Mouse (Mus musculus): ENCODE data around the gene Shld1. TPM values are rescaled to one million over a fixed set of nuclear protein-coding genes. Genes with fewer than 3 reads are reported as not detected.

Shld1 gene
- polyA plus RNA-seq, 1 experiment from 2014 or later: 11.2 TPM

DNA sequence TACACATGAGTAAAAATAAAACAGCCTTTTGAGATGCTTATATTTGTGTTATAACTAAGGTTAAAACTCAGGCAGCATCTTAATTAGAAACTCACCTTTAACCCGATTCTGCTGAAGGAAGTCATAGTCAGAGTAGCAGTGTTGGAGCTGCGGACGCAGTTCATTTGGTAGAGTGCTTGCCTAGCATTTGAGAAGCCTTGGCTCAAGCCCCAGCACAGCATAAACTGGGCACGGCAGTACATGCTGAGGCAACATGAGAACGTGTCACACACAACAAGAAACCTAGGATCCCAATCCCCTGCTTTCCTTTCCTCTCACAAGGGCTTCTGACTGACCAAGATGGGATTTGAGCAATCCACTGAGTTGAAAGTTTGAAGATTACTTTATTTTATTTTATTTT lies 58.1 kb downstream of the Shld1 start:
- 96% methylated on average over 5 of the region's 5 CpGs for WGBS
- Histone ChIP-seq H3K4me2 (replicated peaks; ENCODE audit: low read depth) (no peak overlapping the region), H3K9me3 (ENCODE audit: control insufficient read depth) (no peaks in the 10 kb centered on the region), H3K27ac (ENCODE audit: low read depth, low read length) (no peak overlapping the region), H3K4me3 (ENCODE audit: low read depth, low read length) (no peak overlapping the region), H3K27me3 (replicated peaks; ENCODE audit: control insufficient read depth, insufficient read depth, low read length) (no peaks in the 10 kb centered on the region), H3K4me1 (replicated peaks; ENCODE audit: control insufficient read depth, insufficient read depth, low read length) (no peaks in the 10 kb centered on the region), H3K36me3 (ENCODE audit: control insufficient read depth, insufficient read depth) (no peaks in the 10 kb centered on the region), H3K9ac (ENCODE audit: low read depth, low read length) (no peak overlapping the region)
- no peak for ATAC-seq
- TF ChIP-seq CTCF (IDR thresholded peaks at IDR 0.05; ENCODE audit: low read depth): no peak

- no peak overlapping the region for H3K4me2 ChIP-seq (replicated peaks; ENCODE audit: low read depth)
- no peak overlapping the region for H3K9ac ChIP-seq (ENCODE audit: low read depth, low read length)
- H3K9me3 ChIP-seq (ENCODE audit: control insufficient read depth): no peaks in the 10 kb centered on the region
- no peak for ATAC-seq
- no peaks in the 10 kb centered on the region for H3K27me3 ChIP-seq (replicated peaks; ENCODE audit: control insufficient read depth, insufficient read depth, low read length)
- TF ChIP-seq CTCF (IDR thresholded peaks at IDR 0.05; ENCODE audit: low read depth): no peak
- H3K4me3 ChIP-seq (ENCODE audit: low read depth, low read length): no peak overlapping the region
- no peak overlapping the region for H3K27ac ChIP-seq (ENCODE audit: low read depth, low read length)
- 87% methylated on average over 3 of the region's 3 CpGs for WGBS
- no peaks in the 10 kb centered on the region for H3K4me1 ChIP-seq (replicated peaks; ENCODE audit: control insufficient read depth, insufficient read depth, low read length)
- no peaks in the 10 kb centered on the region for H3K36me3 ChIP-seq (ENCODE audit: control insufficient read depth, insufficient read depth)
Observed at GRCm38 (mm10) chr2:132746108-132746507, 59.4 kb downstream of the Shld1 start.

GRCm38 (mm10) chr2:132750726-132751125 lies 64.0 kb downstream of the Shld1 start:
- Histone ChIP-seq H3K27ac (ENCODE audit: low read depth, low read length) (no peak overlapping the region), H3K4me3 (ENCODE audit: low read depth, low read length) (no peak overlapping the region), H3K4me1 (replicated peaks; ENCODE audit: control insufficient read depth, insufficient read depth, low read length) (no peaks in the 10 kb centered on the region), H3K4me2 (replicated peaks; ENCODE audit: low read depth) (no peak overlapping the region), H3K27me3 (replicated peaks; ENCODE audit: control insufficient read depth, insufficient read depth, low read length) (no peaks in the 10 kb centered on the region), H3K9me3 (ENCODE audit: control insufficient read depth) (no peaks in the 10 kb centered on the region), H3K36me3 (ENCODE audit: control insufficient read depth, insufficient read depth) (no peaks in the 10 kb centered on the region), H3K9ac (ENCODE audit: low read depth, low read length) (no peak overlapping the region)
- TF ChIP-seq CTCF (IDR thresholded peaks at IDR 0.05; ENCODE audit: low read depth): no peak
- no peak for ATAC-seq

DNA sequence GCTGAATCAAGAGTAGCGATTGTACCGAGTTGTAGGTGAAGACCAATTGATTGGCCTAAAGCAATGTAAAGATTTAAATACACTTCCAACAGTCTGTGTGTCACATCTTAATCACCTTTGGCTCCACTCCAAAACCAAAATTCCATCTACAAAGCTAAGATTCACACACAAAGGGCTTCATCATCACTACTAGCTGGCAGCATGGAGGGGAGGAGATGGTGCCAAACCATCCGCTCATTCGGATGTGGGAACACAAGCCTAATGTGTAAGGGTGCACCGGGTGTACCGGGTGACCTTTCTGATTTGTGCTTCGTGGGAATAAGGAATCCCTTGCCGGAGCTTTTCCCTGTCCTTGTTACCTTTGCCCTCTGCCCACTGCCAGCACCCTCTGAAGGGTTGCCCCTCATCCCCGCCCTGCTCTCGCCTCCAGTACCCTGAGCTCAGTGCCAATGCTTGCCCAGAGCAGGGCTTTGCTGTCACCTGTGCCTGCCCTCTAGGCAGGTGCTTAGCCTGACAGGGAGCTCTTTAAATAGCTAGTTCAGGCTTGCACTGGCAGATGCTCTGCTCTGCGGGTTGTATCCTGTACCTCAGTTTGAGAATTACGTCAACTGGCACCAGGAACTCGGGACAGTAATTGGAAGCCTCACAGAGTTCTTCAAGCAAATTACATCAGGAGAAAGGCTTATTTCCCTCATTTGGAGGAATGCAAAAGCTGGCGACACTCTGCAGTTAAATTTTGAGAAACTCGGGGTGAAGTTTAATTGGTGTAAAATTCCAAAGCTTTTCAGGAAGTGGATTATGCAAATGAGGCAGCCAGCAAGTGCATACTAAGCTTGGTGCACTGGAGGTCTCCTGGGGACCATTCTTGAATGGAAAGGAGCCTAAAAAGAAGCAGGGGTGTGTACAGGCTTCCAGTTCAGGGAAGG lies 64.7 kb downstream of the Shld1 start:
- TF ChIP-seq CTCF (IDR thresholded peaks at IDR 0.05; ENCODE audit: low read depth): no peak
- ATAC-seq: no peak
- Histone ChIP-seq H3K4me2 (replicated peaks; ENCODE audit: low read depth) (no peak overlapping the region), H3K4me3 (ENCODE audit: low read depth, low read length) (no peak overlapping the region), H3K27me3 (replicated peaks; ENCODE audit: control insufficient read depth, insufficient read depth, low read length) (no peaks in the 10 kb centered on the region), H3K9ac (ENCODE audit: low read depth, low read length) (no peak overlapping the region), H3K36me3 (ENCODE audit: control insufficient read depth, insufficient read depth) (no peaks in the 10 kb centered on the region), H3K9me3 (ENCODE audit: control insufficient read depth) (no peaks in the 10 kb centered on the region), H3K27ac (ENCODE audit: low read depth, low read length) (no peak overlapping the region), H3K4me1 (replicated peaks; ENCODE audit: control insufficient read depth, insufficient read depth, low read length) (no peaks in the 10 kb centered on the region)
- 78% methylated on average over 15 of the region's 15 CpGs for WGBS

GRCm38 (mm10) chr2:132752398-132752797 lies 65.7 kb downstream of the Shld1 start:
- no peak overlapping the region for H3K9ac ChIP-seq (ENCODE audit: low read depth, low read length)
- no peak for TF ChIP-seq CTCF (IDR thresholded peaks at IDR 0.05; ENCODE audit: low read depth)
- H3K27me3 ChIP-seq (replicated peaks; ENCODE audit: control insufficient read depth, insufficient read depth, low read length): no peaks in the 10 kb centered on the region
- H3K27ac ChIP-seq (ENCODE audit: low read depth, low read length): no peak overlapping the region
- H3K4me2 ChIP-seq (replicated peaks; ENCODE audit: low read depth): no peak overlapping the region
- H3K4me1 ChIP-seq (replicated peaks; ENCODE audit: control insufficient read depth, insufficient read depth, low read length): no peaks in the 10 kb centered on the region
- H3K36me3 ChIP-seq (ENCODE audit: control insufficient read depth, insufficient read depth): no peaks in the 10 kb centered on the region
- H3K4me3 ChIP-seq (ENCODE audit: low read depth, low read length): no peak overlapping the region
- 68% methylated on average over 2 of the region's 2 CpGs for WGBS
- ATAC-seq: no peak
- no peaks in the 10 kb centered on the region for H3K9me3 ChIP-seq (ENCODE audit: control insufficient read depth)

- WGBS: 91% methylated on average over 3 of the region's 3 CpGs
- no peak overlapping the region for H3K4me2 ChIP-seq (replicated peaks; ENCODE audit: low read depth)
- no peak overlapping the region for H3K4me3 ChIP-seq (ENCODE audit: low read depth, low read length)
- H3K9ac ChIP-seq (ENCODE audit: low read depth, low read length): no peak overlapping the region
- ATAC-seq: no peak
- no peaks in the 10 kb centered on the region for H3K9me3 ChIP-seq (ENCODE audit: control insufficient read depth)
- H3K4me1 ChIP-seq (replicated peaks; ENCODE audit: control insufficient read depth, insufficient read depth, low read length): no peaks in the 10 kb centered on the region
- H3K36me3 ChIP-seq (ENCODE audit: control insufficient read depth, insufficient read depth): no peaks in the 10 kb centered on the region
- no peak overlapping the region for H3K27ac ChIP-seq (ENCODE audit: low read depth, low read length)
- no peaks in the 10 kb centered on the region for H3K27me3 ChIP-seq (replicated peaks; ENCODE audit: control insufficient read depth, insufficient read depth, low read length)
- TF ChIP-seq CTCF (IDR thresholded peaks at IDR 0.05; ENCODE audit: low read depth): no peak
Observed at GRCm38 (mm10) chr2:132753137-132753536, 66.4 kb downstream of the Shld1 start.
